Mouse (Mus musculus): ENCODE measurements around the gene Med27.

Med27 gene

DNA sequence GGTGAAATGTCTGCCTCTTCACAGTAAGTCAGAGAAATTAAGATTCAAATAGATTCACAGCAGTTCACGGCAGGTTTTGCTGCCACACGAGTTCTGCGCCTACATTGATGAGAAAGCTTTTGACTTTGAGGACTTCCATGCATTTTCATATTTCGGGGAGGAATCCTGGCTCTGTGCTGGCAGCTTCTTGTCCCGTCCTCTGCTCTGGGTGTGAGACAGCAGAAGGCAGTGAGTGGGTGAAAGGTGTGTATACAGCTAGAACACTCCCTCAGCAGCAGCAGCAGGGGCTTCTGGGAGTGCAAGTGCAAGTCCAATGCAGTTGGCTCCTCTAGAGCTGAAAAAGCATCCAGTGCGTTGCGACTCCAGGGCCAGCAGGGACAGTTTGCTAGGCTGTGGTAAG lies 53.6 kb downstream of the Med27 start:
- no peak for DNase-seq (ENCODE audit: low spot score)

DNA sequence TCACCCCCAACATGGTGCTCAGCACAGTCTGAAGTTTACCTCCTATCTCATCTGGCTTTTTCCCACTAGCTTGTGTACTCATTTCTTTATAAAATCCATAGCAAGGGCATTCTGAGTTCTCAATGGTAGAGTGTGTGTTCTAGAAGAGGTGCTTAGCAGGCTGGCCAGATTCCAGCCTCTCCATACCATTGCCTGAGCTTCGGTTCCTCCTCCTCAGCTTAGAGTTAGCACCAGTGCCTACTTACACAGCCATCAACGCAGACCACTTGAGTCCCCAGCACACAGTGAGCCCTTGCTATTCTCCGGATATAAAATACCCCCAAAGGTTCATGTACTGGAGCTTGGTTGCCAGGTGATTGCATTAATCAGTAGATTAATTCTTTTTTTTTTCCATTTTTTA lies 54.2 kb downstream of the Med27 start:
- no peak for DNase-seq (ENCODE audit: low spot score)

DNA sequence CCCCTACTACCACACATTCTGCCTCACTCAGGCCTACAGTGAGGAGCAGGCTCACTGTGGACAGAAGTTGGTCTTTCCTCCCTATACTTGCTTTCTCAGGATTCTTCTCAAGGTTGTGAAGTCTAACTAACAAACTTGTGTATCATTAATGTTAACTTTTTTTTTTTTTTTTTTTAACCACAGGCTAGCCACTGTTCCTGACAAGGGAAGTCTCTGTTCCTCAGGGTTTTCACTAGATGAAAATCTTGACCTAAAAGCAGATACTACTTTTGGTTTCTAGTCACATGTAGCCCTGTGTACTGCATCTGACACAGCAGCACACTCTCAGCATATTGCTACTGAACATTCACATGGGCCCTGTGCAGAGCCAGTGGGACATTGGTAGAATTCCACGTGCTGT lies 55.2 kb downstream of the Med27 start:
- no peak for DNase-seq (ENCODE audit: low spot score)

DNA sequence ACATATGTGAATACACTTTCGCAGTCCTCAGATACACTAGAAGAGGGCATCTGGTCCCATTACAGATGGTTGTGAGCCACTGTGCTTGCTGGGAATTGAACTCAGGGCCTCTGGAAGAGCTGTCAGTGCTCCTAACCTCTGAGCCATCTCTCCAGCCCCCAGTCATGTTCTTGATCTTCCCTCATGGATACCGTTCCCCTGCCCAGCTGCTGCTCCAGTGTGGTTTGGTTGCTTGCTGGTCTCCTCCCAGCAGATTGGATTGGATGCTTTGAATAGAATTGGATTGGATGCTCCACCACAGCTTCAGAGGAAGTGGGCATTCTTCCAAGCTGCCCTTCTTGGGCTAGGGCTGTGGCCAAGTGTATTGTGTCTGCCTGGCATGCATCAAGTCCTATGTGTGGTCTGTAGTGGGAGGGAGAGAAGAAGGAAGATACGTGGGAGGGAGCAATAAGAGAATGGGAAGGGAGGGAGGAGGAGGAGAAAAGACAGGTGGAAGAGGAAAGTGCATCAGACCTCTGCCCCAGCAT lies 56.0 kb downstream of the Med27 start:
- DNase-seq (ENCODE audit: low spot score): no peak

DNA sequence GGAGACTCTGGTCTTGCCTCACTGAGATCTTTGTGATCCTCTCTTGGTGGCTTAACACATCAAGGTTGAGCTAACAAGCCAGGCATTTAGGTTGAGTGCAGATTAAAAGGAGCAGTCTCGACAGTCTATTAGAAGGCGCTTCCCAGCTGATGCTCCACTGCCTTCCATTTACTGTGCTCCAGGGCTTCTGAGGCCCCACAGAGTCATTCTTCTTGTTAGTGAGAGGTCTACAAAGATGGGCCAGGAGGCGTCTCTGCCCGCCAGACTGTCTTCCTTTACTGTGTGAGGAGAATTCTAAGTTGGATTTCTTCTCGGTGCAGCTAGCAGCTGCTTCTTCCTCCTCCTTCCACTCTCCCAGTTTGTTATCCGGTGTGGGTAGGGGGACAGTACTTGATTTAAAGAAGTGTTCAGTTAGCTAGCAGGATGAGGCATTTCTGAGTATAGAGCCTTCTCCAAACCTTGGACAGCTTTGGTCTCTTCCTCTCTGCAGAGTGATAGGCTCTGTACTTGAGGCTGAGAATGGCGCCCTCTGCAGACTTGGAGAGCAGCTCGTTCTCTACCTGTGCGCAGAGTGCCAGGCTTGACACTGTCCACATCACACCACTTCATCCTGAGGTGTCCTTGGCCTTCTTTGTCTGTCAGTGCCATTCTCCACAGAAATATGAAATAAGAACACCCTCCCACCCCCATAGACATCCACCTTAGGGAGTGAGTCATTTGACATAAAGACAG lies 57.3 kb downstream of the Med27 start:
- DNase-seq (ENCODE audit: low spot score): peak; percentile 36

DNA sequence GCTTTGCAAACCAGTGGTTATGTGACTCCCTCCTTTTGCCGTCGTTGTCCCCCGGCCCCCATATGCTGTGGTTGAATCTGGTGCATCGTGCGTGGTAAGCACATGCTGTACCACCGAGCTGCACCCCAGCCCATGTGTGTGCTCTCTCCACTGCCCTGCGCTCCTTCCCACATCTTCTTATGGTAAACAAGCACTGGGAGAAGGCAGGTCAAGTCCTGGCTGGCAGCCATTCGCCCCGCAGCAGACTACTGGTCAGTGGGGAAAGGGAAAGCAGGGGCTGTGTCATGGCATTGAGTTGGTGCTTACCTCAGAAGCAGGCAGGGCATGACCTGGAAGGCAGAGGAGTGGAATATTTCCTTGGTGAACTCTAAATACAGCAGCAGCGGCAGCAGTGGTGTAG lies 58.3 kb downstream of the Med27 start:
- DNase-seq (ENCODE audit: low spot score): no peak

DNA sequence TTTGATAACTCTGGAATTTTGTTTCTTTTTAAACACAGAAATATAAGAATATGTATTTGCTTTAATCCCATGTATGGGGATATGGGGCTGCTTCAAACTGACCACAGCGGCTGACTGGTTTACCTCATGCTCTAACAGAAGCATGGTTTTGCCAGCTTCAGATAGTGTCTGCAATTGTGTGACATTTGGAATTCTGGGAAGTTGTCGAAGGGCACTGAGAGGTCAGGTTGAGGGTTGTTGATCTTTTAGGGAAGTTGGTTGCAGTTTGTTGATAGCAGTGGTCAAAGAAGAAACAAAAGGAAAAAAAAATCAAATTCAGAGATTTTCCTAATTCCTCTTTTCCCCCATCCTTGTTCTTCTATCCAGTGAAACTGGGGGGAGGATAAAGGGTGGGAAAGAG lies 59.2 kb downstream of the Med27 start:
- no peak for DNase-seq (ENCODE audit: low spot score)

DNA sequence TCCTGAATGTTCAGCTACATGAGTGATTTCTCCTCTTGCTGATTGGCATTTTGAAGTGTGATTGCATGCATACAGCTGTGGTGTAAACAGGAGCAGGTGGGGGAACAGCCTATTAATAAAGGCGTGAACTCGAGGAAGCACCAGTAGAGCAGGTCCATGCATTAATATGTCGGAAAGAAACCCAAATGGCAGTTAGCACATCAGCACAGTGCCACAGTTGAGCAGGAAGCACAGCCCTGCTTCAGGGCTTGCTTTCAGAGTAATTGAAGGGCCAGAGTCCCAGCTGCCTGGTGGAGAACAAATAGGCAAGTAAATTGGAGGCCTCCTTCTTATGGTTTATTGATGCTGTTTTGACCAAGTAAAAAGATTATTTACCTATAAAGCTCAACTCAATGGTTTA lies 60.7 kb downstream of the Med27 start:
- no peak for DNase-seq (ENCODE audit: low spot score)

DNA sequence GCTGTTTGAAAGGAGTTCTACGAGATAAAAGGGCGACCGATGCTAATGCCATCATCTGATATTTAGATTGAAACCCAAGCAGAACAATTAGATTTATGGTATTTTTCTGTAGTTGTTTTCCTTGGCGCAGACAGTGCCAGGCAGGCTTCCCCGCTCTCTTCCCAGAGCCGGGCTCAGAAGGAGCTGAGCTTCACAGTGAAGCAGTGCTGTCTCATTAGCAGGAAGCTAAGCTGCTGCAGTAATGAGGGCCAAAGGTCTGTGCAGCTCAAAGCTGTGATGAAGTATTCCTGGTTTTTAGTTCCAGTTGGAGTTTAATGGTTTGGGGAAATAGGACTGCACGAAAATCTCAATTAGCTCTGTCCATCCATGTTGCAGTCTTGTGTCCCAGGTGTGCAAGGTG lies 61.1 kb downstream of the Med27 start:
- no peak for DNase-seq (ENCODE audit: low spot score)

DNA sequence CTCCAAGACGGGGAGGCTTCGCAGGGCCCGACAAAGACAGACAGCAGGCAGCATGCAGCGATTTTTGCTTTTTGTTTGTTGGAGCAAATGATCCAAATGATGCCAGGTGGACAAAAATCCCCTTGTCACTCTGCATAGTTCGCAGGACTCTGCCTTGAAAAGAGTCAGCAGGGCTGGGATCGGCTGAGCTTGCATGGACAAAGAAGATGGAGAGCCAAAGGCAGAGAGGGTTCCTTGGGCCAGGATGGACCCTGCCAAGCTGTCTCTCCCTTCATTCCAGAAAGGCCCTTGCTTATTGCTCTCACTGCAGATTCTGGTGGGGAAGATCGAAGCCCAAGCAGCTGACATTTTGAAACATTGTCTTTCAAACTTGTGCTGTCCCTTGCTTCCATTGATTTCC lies 64.3 kb downstream of the Med27 start:
- DNase-seq (ENCODE audit: low spot score): no peak

DNA sequence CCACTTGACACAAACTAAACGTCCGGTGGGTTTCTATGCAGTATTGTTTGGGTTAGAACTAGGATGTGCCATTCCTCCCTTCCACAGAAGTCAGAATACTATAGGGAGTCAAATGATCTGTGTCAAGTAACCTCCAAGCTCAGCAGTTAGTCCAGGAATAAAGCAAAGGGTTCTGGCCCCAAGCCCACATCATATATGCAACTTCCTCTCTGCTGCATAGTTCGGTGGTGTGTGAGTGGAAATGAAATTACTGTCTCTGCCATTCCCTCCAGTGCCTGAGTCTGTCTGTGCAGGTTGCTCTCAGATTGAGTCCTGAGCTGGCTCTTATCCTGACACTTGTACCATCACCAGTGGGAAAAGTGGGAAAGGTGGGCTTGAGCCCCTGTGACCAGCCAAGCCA lies 65.8 kb downstream of the Med27 start:
- DNase-seq (ENCODE audit: low spot score): no peak

DNA sequence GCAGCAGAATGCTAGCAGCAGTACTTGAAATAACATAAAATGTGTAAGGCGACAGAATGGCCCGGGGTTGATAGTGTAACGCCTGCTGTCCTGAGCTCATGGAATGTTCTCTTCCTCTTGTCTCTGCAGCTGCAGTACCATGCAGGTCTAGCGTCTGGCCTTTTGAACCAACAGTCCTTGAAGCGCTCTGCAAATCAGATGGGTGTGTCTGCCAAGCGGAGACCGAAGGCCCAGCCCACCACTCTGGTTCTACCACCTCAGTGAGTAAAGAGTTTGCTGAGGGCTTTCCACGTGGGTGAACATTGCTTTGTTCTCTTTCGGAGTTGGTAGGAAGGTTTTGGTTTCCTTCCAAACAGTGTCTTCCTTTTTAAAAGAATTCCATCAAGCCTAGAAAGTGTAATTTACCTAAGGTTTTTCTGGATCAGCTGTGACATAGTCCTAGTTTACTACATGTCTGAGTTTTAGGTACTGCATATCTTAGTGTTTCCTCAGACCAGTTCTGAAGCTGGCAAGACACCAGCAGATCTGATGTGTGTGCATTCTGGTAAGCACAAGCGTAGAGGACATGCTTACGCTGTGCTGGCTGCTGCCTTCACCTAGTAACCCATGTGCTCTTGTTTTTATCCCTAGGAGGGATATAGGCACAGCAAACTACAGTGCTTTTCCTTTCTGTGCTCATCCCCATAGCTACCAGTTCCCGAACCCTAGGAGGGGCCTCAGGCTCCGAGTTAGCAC lies 66.8 kb downstream of the Med27 start:
- peak; percentile 41 for DNase-seq (ENCODE audit: low spot score)

DNA sequence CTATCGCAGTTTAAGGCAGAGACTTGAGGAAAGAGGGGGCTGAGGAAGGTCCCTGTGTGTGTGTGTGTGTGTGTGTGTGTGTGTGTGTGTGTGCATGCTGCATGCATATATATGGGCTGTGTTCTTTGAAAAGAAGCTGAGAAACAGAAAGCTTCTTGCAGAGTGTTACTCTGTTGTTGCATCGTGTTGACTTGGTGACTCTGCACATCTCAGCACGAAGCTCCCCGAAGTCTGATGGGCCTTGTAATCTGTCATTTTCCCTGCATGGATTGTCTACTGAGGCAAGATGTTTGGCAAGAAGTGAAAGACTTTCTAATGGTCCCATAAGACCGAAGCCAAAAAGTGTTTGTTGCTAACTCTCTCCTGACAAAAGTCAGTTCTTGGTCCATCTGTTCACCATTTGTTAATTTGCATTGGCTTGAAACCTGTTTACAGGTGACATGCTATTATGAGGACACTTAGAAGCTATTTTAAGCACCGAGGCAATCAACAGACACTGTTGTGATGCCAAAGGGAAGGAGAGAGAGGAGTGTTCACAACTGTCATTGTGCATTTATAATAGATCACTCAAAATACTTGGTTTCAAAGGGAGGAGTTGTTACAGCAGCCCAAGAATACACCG lies 68.3 kb downstream of the Med27 start:
- DNase-seq (ENCODE audit: low spot score): no peak

DNA sequence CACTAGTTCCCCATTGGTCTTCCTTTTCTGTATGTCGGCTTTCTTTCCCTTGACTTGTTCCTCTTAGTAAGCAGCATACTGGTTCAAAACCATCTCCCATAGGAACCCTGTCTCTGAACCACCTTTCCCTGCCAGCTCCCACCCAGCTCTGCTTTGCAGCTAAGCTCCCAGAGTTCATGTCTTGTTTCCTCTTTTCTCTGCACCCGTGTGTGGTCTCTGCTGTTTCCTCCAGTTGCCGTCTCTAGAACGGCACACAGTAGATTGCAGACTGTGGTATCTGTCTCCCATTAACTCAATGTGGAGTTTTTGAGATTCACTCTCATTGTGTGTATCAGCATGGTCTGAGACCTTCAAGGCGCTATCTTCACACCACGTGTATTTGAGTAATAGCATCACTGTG lies 71.9 kb downstream of the Med27 start:
- DNase-seq (ENCODE audit: low spot score): no peak

DNA sequence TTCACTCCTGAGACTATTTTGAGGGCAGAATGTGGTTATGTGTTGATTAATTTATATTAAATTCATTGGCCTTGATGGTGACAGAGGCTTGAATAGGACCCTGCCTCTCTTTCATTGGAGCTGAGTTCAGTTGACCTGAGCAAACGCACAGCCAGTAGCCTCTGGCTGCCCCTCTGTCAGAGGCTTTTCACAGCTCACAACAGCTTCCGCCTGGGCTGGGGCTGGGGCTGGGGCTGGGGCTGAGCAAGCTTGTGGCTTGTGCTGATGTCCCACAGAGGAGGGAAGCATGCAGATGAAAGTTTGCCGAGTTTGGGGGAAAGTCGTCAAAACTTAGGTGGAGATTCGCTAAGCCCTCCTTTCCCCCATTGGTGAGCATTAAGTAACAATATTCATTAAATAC lies 72.8 kb downstream of the Med27 start:
- no peak for DNase-seq (ENCODE audit: low spot score)

DNA sequence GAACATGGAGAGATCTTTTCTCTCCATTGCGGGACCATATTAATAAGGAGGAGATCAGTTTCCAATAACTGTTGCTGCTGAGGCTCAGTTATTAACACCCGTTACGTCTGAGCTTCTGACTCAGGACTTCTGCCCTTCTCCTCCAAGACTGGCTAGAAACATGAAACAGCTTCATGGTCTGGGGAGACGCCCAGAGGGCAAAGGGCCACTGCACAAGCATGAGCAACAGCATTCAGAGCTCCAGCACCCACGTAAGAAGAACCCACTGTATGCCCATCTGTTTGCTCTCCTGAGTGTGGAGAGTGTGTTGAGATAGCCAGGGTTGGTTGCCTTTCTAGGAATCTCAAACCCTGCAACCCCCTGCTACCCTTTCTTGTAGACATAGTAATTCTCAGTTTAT lies 73.3 kb downstream of the Med27 start:
- no peak for DNase-seq (ENCODE audit: low spot score)

DNA sequence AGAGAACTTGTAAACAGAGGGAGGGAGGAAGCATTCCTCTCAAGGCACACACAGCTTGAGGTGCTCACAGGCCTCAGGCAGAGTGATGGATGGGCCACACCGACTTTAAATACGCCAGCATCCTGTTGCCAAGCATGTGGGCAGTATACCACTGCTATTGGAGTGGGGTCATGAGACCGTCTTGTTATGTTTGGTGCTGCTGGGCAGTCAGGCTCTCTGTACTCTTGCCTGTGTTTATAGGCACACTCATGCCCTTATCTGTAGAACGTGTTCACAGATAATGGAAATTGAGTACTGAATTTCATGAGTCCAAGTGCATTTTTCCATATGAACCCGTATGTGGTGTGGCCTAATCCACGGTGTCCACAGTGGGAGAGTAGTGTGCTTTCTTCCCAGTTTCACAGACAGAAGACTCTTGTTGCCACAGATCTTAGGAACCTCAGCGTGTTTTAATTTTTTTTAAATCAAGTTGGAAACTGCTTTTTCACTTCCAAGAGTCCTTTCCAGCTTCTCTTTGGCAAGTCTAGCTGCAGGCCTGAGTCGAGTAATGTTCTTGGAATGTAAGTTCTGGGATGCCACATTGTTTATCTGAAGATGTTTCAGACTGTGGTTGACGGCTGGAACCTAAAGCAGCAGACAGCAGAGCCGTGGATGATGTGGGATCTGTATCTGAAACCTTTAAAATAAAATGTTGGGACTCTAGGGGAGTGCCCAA lies 75.7 kb downstream of the Med27 start:
- no peak for DNase-seq (ENCODE audit: low spot score)

DNA sequence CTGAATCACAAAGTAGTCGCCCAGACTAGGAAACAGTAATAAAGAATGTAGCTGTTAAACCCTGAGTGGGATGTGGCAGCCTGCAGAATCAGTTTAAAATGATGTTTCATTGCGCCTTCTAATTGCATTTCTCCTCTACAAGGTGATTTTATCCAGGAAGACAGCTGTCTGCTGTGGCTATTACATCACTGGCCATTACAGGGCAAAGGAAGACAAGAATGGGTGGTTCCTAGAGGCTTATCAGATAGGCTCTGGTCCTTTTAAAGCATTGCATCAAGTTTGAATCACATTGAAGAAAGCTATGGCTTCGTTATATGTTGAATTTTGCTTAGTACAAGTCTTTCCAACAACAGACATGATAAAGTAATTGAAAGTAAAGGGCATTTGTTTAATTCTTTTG lies 76.4 kb downstream of the Med27 start:
- DNase-seq (ENCODE audit: low spot score): no peak

DNA sequence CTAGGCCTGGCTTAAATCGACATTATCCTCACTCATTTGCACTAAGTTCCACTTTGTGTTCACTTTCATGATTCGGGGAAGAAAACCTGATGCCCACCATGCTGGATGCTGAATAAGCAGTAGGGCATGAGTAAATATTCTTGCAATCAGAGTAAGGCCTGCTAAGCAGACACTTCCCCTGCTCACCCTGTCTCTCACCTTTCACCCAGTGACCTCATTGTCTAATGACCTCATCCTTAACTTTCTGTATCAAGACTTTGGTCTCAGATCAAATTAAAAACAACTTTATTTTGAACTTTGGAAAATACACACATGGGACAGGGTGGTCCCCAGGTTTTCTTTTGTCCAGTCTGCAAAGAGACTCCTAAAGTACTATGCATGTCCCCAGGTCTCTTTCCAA lies 78.8 kb downstream of the Med27 start:
- no peak for DNase-seq (ENCODE audit: low spot score)

DNA sequence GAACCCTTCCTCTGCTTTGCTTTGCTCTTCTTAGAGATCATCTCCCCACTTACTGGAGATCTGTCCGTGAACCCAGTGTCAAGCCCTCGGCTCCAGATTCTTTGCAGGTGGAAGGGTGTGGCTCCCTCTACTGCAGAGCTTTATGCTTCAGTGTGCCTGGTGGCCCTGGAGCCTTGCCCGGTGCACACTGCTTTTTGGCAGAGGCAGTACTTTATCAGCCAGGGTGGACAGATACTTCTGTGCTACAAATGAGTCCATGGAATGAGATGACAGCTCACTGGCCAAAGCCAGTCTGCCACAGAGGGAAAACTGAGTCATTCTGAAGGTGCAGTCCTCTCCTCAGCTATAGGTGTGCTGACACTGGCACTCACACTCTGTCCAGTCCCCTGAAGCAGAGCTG lies 80.1 kb downstream of the Med27 start:
- no peak for DNase-seq (ENCODE audit: low spot score)

DNA sequence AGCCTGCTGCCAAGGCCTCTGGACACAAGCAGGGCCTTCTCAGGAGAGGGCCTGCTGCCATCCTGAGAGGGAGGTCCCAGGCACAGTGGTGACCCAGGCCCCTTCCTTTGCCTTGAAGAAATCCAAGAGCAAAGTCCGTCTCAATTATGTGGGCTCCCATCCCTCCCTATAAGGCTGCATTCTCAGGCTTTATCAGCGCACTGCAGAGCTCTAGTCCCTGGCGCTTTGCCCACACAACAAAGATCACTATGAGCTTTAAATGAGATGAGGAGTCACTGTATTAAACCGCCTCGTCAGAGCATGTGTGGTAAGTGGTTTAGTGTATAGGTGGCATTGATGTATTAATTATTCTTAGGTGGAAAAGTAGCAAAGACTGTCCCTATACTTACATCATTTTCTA lies 85.9 kb downstream of the Med27 start:
- no peak for DNase-seq (ENCODE audit: low spot score)

DNA sequence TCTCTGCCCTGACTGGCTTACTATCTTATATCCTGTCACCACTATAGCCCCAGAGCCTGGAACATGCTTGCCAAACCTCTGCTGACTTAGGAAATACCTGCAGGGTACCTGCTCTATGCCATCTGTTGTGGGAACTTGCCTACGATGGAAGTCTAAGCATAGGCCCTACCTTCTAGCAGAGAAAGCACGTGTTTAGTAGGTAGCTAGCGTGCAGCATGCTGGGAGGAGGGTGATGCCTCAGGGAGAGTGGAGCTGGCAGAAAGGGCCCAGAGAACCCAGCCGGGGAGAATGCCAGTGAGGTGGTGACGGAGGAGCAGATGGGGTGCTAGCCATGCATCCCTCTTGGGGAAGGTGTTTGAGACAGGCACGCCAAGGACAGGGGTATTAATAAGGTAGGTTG lies 89.8 kb downstream of the Med27 start:
- DNase-seq (ENCODE audit: low spot score): no peak

DNA sequence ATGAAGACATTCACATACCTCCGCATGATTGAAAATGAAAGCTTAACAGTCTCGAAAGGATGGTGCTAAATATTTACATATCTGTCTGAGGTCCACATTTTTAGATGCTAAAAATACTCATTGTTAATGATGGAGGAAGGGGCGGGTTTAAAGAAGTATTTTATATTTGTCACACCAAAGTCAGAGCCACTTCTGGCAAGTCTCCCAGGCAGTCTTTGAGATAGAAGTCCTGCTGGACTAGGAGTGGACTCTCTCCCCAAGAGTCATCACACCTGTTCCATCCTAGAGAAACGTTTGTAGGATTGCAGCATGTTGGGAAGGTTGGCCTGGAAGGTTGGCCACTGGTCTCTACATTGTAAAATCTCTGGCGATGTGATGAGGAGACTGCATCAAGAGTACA lies 90.5 kb downstream of the Med27 start:
- DNase-seq (ENCODE audit: low spot score): no peak
